Mouse (Mus musculus) hindbrain, embryonic 13.5 days (tissue): Measurements from ENCODE around the gene Slc36a3. TPM values are rescaled to one million over a fixed set of nuclear protein-coding genes. Genes with fewer than 3 reads are reported as not detected.

Experiments
- ATAC-seq: fragments of 200-750 bp; cut with Nextera tagmentation; 2 replicates; pipeline ENCODE4 v1.8.0; 2017; ENCODE audit warnings: moderate TSS enrichment; ENCODE audit not compliant: low FRiP score
- H3K27ac ChIP-seq: fragments of 300-500 bp; sonication (generic); 2 replicates; pipeline ENCODE4 v1.5.1; 2015; ENCODE audit warnings: inconsistent platforms, mild to moderate bottlenecking, moderate library complexity
- H3K27me3 ChIP-seq: fragments of 300-500 bp; sonication (generic); 2 replicates; pipeline ENCODE4 v1.6.1; 2015; ENCODE audit warnings: mild to moderate bottlenecking, inconsistent platforms
- H3K36me3 ChIP-seq: fragments of 300-500 bp; sonication (generic); 2 replicates; pipeline ENCODE4 v1.6.1; 2015; ENCODE audit warnings: mild to moderate bottlenecking, inconsistent platforms
- H3K4me1 ChIP-seq: fragments of 300-500 bp; sonication (generic); replicated peaks from 2 replicates; pipeline ENCODE4 v1.6.1; 2015; ENCODE audit warnings: inconsistent platforms
- H3K4me2 ChIP-seq: fragments of 300-500 bp; sonication (generic); 2 replicates; pipeline ENCODE4 v1.6.1; 2015; ENCODE audit warnings: inconsistent platforms, mild to moderate bottlenecking, moderate library complexity
- H3K4me3 ChIP-seq: fragments of 300-500 bp; sonication (generic); 2 replicates; pipeline ENCODE4 v1.5.1; 2015; ENCODE audit warnings: mild to moderate bottlenecking, inconsistent platforms
- H3K9ac ChIP-seq: fragments of 300-500 bp; sonication (generic); 2 replicates; pipeline ENCODE4 v1.6.1; 2015; ENCODE audit warnings: mild to moderate bottlenecking, inconsistent platforms
- H3K9me3 ChIP-seq: fragments of 300-500 bp; sonication (generic); 2 replicates; pipeline ENCODE4 v1.6.1; 2016; ENCODE audit warnings: inconsistent platforms
- WGBS: fragments of 180-500 bp; shearing (Covaris S2); methylation state at CpG from one replicate; pipeline ENCODE4 v1.1.7; 2015; 5-methylcytosine and 5-hydroxymethylcytosine counted together
- polyA plus RNA-seq: library from polyadenylated mRNA; unstranded; fragments of >200 nt; fragmentation: Nextera tagmentation; extraction: Ambion mirVana; gene quantifications from 2 replicates; pipeline ENCODE4 v1.2.1, GENCODE M21; 2015

Slc36a3 gene
- polyA plus RNA-seq = not detected in 2 replicates

DNA sequence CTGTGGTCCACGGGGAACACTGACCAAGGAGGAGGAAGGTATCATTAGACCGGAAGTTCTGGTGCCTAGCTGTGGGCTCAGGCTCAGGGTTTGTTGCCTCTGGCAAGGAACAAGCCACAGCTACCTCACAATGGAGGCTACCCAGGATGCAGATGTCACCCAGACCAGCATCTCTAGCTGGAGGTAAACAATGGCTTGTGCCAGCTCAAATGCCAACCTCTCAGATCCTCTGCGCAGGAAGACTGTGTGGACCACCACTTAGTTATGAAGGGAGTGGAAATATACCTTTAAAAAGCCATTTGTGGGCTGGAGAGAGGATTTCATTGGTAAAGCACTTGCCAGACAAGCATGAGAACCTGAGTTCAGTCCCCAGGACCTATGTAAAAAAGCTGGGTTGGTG lies at the start of gene Slc36a3:
Gene Slc36a3 (minus strand): TSS at position 101 of the 400 bp plus-strand sequence.
- H3K36me3 ChIP-seq = no peaks in the 10 kb centered on the region
- no peak for ATAC-seq

DNA sequence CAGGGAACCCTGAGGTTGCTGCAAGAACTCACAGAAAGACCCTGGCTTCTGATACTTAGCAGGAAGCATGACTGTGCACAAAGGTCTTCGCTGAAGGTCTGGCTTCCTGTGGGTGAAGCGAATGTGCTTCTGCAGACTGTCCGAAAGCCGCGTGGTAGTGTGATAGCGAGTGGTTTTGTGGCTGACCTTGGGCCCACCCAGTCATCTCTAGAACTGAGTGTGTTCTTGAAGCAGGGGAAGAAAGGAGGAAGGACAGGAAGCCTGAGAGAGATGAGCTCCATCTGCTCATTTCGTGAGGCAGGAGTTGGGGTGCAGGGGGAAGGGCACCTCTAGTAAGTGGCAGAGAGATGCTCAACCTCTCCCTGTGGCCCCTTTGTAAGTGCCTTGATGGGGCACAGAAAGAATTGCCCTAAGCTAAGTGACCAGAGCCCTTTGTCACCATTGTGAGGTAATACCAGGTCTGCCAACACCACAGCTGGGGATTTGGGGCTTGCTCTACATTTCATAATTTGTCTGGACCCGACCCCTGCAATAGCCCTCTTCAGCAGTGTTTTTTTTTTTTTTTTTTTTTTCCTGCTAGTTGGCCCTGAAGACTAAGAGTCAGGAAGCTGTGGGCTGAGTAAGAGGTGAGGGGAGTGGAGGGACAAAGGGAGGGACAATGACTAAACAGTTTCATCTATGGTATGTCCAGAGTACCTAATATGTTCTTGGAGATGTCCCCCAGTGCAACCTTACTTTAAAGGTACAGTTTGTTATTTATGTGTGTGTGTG lies 46.4 kb upstream of the Slc36a3 start:
- no peaks in the 10 kb centered on the region for H3K9me3 ChIP-seq
- ATAC-seq = no peak
- H3K9ac ChIP-seq = no peak overlapping the region
- 0 out of 2 replicates have a peak, but pooled peaks cover 3% of the 10 kb centered on the region for H3K27me3 ChIP-seq
- H3K4me3 ChIP-seq = no peak overlapping the region
- H3K4me2 ChIP-seq = no peak overlapping the region
- no peaks in the 10 kb centered on the region for H3K4me1 ChIP-seq
- no peak overlapping the region for H3K27ac ChIP-seq
- no peaks in the 10 kb centered on the region for H3K36me3 ChIP-seq
- WGBS = 87% methylated on average over 8 of the region's 8 CpGs

More for the DNA sequence above, at the start of gene Slc36a3:
- H3K27ac ChIP-seq = no peak within 1 kb of the TSS
- 86% methylated on average over 3 of the region's 3 CpGs for whole genome bisulfite sequencing
- H3K9me3 ChIP-seq = no peaks in the 10 kb centered on the region
- H3K9ac ChIP-seq = no peak within 1 kb of the TSS
- H3K27me3 ChIP-seq = no peaks in the 10 kb centered on the region
- no peak within 1 kb of the TSS for H3K4me3 ChIP-seq
- H3K4me2 ChIP-seq = no peak within 1 kb of the TSS
- H3K4me1 ChIP-seq = no peaks in the 10 kb centered on the region

DNA sequence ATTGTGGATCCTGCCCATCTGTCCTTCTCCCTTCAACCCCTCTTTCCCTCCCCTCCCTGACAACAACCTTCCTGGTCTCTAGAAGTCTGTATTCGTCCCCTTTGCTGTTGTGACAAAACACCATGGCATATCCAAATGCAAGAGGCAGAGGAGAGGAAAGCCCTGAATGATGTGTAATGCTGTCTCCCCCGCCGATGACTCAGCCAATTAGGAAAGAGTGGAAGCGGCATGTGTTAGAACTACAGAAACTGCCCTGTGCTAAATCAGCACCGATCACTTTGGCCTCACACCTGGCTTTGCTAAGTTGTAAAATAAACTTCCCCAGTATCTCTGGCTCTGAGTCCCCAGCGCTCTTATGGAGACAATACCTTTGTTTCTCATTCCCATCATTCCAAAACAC lies 45.6 kb upstream of the Slc36a3 start:
- no peak for ATAC-seq
- no peaks in the 10 kb centered on the region for H3K4me1 ChIP-seq
- no peak overlapping the region for H3K4me2 ChIP-seq
- H3K9me3 ChIP-seq = no peaks in the 10 kb centered on the region
- H3K9ac ChIP-seq = no peak overlapping the region
- no peaks in the 10 kb centered on the region for H3K36me3 ChIP-seq
- H3K4me3 ChIP-seq = no peak overlapping the region
- no peak overlapping the region for H3K27ac ChIP-seq
- no peaks in the 10 kb centered on the region for H3K27me3 ChIP-seq
- 70% methylated on average over 6 of the region's 6 CpGs for WGBS

DNA sequence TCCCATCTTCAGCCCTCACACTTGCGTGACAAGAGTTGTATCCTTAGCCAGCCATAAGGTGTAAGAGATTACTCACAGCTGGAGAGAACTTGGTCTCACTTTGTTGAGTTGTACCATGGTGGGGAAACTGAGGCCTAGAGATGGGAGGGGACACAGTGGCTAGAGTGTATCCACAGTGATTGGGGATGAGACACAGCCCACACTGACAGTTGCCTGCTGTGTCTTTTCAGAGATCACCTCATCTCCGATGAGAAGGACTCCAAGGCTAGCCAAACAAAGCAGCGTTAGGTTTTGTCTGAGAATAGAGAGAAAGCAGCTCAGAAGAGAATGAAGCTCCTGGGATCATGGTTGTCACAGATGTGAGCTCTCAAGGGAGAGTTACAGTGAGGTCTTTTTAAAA lies 38.7 kb upstream of the Slc36a3 start:
- Histone ChIP-seq H3K9me3 (no peaks in the 10 kb centered on the region), H3K4me2 (no peak overlapping the region), H3K27me3 (no peaks in the 10 kb centered on the region), H3K36me3 (no peaks in the 10 kb centered on the region), H3K27ac (no peak overlapping the region), H3K4me1 (no peaks in the 10 kb centered on the region), H3K9ac (no peak overlapping the region), H3K4me3 (no peak overlapping the region)
- WGBS = 89% methylated on average over 3 of the region's 3 CpGs
- no peak for ATAC-seq

DNA sequence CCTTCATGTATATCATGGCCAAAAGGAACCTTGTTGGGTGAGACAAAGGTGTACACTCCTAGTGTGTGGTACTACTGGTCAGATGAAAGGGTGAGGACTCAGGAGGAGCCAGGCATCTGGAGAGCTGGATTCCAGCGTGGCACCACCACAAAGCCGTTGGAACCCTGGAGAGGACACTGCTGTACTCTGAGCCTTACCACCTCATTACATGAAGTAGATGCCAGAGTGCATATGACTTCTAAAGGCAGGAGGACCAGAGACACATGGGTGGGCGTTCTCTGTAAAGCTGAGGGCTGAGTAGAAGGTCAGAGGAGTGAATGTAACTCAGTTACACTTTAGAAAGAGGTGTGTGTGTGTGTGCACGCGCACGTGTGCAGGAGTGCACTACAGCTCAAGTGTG lies 36.3 kb upstream of the Slc36a3 start:
- Histone ChIP-seq H3K27ac (no peak overlapping the region), H3K36me3 (no peaks in the 10 kb centered on the region), H3K4me3 (no peak overlapping the region), H3K4me2 (no peak overlapping the region), H3K4me1 (no peaks in the 10 kb centered on the region), H3K9me3 (no peaks in the 10 kb centered on the region), H3K27me3 (no peaks in the 10 kb centered on the region), H3K9ac (no peak overlapping the region)
- 82% methylated on average over 6 of the region's 6 CpGs for WGBS
- ATAC-seq = no peak

DNA sequence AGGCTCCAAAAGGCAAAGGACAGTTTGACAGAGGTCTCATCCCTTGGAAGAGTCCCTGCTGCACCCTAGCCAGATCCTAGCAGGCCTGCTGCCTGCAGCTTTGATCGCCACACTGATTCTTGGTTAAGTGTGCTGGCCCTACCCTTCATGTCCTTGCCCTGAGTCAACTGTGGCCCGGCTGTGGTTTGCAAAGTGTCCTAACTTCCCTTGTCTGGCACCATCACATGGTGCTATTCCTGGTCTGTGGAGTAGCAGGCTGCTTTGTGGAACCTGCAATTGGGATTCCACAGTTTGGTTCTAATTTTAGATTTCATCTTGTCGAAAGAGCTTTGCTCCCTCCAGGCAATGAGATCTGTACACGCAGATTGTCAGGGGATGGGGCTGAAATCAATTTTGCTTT lies 35.8 kb upstream of the Slc36a3 start:
- no peak for ATAC-seq
- H3K4me3 ChIP-seq = no peak overlapping the region
- H3K9ac ChIP-seq = no peak overlapping the region
- 90% methylated on average over 4 of the region's 4 CpGs for WGBS
- no peaks in the 10 kb centered on the region for H3K27me3 ChIP-seq
- H3K27ac ChIP-seq = no peak overlapping the region
- H3K9me3 ChIP-seq = no peaks in the 10 kb centered on the region
- H3K4me1 ChIP-seq = no peaks in the 10 kb centered on the region
- no peak overlapping the region for H3K4me2 ChIP-seq
- H3K36me3 ChIP-seq = no peaks in the 10 kb centered on the region

DNA sequence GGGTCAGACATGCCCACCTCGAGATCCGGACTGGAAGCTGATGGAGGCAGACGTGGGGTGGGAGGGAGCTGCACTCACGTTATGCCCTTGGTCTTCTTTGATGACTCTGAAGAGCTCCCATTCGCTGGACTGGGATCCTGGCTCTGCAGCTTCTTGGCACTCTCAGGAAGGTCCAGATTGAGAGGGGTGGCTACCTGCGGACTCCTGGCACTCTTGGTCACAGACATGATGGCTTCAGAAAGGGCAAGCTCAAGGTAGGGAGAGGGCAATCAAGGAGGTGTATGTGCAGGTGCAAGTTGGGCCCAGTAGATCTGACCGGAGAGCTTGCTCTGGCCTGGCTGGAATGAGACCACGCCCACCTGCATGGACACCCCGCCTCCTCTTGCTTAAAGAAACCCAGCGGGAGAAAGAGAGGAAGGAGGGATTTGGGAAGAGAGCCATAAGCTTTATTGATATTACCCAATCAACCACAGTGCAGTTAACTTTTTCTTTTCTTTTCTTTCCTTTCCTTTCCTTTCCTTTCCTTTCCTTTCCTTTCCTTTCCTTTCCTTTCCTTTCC lies 33.3 kb upstream of the Slc36a3 start, which contains the start of gene Slc36a2:
Gene Slc36a2 (minus strand): TSS at position 345 of the 559 bp plus-strand sequence.
- 32% methylated on average over 10 of the region's 10 CpGs for WGBS
- H3K4me3 ChIP-seq = no peak within 1 kb of the TSS
- H3K27me3 ChIP-seq = no peaks in the 10 kb centered on the region
- H3K27ac ChIP-seq = no peak within 1 kb of the TSS
- H3K4me1 ChIP-seq = no peaks in the 10 kb centered on the region
- H3K4me2 ChIP-seq = no peak within 1 kb of the TSS
- H3K36me3 ChIP-seq = no peaks in the 10 kb centered on the region
- no peak within 1 kb of the TSS for H3K9ac ChIP-seq
- H3K9me3 ChIP-seq = no peaks in the 10 kb centered on the region
- no peak for ATAC-seq

DNA sequence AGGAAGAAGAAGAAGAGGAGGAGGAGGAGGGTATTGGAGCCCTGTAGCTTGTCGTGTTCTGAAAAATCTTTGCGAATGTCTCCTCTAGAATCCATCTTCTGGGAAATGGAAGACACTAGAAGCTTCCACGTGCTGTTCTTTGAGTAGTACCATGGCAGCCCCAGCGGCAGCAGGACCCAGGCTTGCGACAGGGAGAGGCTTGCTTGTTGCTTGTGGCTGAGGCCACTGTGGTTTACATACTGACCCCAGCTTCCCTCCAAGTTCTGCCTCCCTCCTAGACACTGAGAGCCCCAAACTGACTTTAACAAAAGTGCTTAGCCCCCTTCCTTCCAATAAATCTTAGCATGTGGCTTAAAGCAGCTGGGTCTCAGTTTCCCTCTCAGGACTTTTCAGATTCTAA lies 32.7 kb upstream of the Slc36a3 start:
- no peak overlapping the region for H3K27ac ChIP-seq
- no peak overlapping the region for H3K4me3 ChIP-seq
- WGBS = 92% methylated on average over 5 of the region's 5 CpGs
- no peak overlapping the region for H3K9ac ChIP-seq
- H3K27me3 ChIP-seq = no peaks in the 10 kb centered on the region
- H3K36me3 ChIP-seq = no peaks in the 10 kb centered on the region
- no peak for ATAC-seq
- H3K4me1 ChIP-seq = no peaks in the 10 kb centered on the region
- no peaks in the 10 kb centered on the region for H3K9me3 ChIP-seq
- no peak overlapping the region for H3K4me2 ChIP-seq

DNA sequence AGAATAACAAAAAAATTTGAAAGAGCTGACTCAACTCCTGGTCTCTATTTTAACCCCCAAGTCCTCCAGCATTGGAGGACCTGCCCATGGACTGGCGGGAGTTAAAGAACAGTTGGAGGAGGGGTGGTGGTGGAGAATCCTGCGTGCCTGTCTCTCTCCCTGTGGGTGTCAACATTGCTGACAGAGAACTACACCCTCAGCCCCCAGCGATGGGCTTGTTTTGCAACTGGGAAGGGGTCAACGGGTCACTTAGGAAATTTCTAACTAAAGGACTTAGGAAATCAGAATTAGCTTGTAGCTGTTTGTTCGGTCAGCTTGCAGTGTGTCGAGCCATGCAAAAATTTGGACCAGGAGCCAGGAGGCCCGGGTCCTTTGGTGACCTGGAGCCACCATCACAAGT lies 31.6 kb upstream of the Slc36a3 start:
- ATAC-seq = no peak
- Histone ChIP-seq H3K9ac (no peak overlapping the region), H3K27ac (no peak overlapping the region), H3K4me3 (no peak overlapping the region), H3K4me2 (no peak overlapping the region), H3K27me3 (no peaks in the 10 kb centered on the region), H3K9me3 (no peaks in the 10 kb centered on the region), H3K4me1 (no peaks in the 10 kb centered on the region), H3K36me3 (no peaks in the 10 kb centered on the region)
- 72% methylated on average over 7 of the region's 7 CpGs for WGBS

DNA sequence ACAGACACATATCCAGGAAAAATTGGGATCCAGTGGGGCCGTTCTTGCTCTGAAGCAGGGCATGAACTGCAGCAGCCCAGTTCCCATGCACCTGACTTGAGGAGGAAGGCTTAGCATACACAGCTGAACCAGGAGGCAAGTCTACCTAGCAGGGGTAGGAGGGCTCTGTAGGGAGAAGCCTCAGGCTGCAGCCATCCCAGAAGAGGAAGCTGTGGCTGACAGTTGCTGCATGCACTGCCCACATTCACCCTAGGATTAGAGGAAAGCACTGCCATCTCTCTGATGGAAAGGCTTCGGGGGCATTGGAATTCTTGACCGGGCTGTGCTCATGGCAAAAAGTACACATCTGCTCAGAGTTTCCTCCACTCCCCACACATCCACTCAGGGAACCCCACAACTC lies 28.3 kb upstream of the Slc36a3 start:
- Histone ChIP-seq H3K27me3 (no peaks in the 10 kb centered on the region), H3K4me2 (no peak overlapping the region), H3K4me3 (no peak overlapping the region), H3K4me1 (no peaks in the 10 kb centered on the region), H3K27ac (no peak overlapping the region), H3K36me3 (no peaks in the 10 kb centered on the region), H3K9me3 (no peaks in the 10 kb centered on the region), H3K9ac (no peak overlapping the region)
- no peak for ATAC-seq
- WGBS = 89% methylated on average over 3 of the region's 3 CpGs

DNA sequence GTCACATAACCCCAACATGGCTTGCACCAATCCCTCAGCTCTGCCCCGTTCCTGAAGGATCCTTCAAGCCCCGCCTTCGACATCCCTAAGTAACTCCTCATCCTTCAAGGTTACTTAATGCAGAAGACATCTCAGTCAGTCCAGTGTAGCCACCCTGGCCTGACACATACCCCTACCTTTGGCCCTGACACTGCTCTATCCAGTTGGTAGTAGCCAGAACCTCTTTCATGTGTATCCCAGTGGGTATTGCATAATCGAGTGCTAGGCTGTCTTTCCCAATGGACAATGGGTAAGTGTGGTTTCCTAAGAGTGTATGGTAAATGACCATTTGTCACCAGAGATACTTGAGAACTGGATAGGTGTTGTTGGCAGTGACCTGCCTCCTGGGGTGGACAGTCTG lies 27.3 kb upstream of the Slc36a3 start:
- Histone ChIP-seq H3K9ac (no peak overlapping the region), H3K4me2 (no peak overlapping the region), H3K4me3 (no peak overlapping the region), H3K27ac (no peak overlapping the region), H3K9me3 (no peaks in the 10 kb centered on the region), H3K27me3 (no peaks in the 10 kb centered on the region), H3K36me3 (no peaks in the 10 kb centered on the region), H3K4me1 (no peaks in the 10 kb centered on the region)
- ATAC-seq = no peak
- 90% methylated on average over 4 of the region's 4 CpGs for WGBS

DNA sequence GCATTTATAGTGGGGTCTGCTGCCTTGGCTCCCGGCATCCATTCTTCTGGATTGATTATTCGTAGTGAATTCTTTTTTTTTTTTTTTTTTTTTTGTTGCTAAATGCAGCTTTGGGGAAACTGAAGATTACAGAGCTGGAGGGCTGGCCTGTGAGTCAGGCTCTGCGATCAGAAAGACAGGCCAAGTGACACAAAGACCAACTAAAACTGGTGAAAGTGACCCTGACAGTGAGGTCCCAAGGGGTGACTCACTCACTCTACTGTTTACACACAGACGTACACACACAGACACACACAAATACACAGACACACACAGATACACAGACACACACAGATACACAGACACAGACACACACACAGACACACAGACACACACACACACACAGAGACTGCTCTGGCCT lies 19.0 kb upstream of the Slc36a3 start:
- Histone ChIP-seq H3K4me1 (no peaks in the 10 kb centered on the region), H3K27ac (no peak overlapping the region), H3K27me3 (0 out of 2 replicates have a peak, but pooled peaks cover 6% of the 10 kb centered on the region), H3K4me3 (no peak overlapping the region), H3K36me3 (no peaks in the 10 kb centered on the region), H3K9me3 (no peaks in the 10 kb centered on the region), H3K9ac (no peak overlapping the region), H3K4me2 (no peak overlapping the region)
- no peak for ATAC-seq
- WGBS = 80% methylated on average over 4 of the region's 4 CpGs

DNA sequence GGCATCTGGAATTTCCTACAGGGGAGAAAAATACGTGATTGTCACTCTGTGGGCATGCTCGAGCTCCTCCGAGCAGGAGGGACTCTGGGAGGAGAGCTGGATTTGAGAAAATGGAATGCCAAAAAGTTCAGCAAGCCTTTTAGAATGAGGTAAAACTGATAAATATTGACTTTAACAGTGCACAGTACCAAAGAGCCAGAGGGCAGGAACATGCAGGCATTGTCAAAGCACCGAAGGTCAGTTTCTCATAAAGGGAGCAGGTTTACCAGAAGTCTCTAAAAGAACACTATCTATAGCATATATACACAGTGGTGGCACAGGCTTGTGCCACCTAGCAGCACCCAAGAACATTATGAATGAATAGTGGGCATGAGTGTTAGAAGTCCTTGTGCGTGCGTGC lies 17.4 kb upstream of the Slc36a3 start:
- Histone ChIP-seq H3K27me3 (0 out of 2 replicates have a peak, but pooled peaks cover 6% of the 10 kb centered on the region), H3K27ac (no peak overlapping the region), H3K4me3 (no peak overlapping the region), H3K4me1 (no peaks in the 10 kb centered on the region), H3K4me2 (no peak overlapping the region), H3K36me3 (no peaks in the 10 kb centered on the region), H3K9me3 (no peaks in the 10 kb centered on the region), H3K9ac (no peak overlapping the region)
- WGBS = 90% methylated on average over 6 of the region's 6 CpGs
- ATAC-seq = no peak
